Mouse (Mus musculus) heart, embryonic 13.5 days (tissue): ENCODE measurements around the gene Gkn3. TPM values are rescaled to one million over a fixed set of nuclear protein-coding genes. Genes with fewer than 3 reads are reported as not detected.
A peak's percentile ranks its signal among the peaks of the same experiment; 100 is the strongest.

Experiments
- ATAC-seq: fragments of 200-750 bp; cut with Nextera tagmentation; 2 replicates; pipeline ENCODE4 v1.8.0; 2017; ENCODE audit warnings: moderate TSS enrichment; ENCODE audit not compliant: insufficient number of reproducible peaks, low FRiP score, low TSS enrichment; ENCODE audit errors: extremely low read depth
- H3K27ac ChIP-seq: fragments of 300-500 bp; sonication (generic); replicated peaks from 2 replicates; pipeline ENCODE4 v1.5.1; 2015; ENCODE audit warnings: moderate library complexity, mild to moderate bottlenecking, inconsistent platforms
- H3K27me3 ChIP-seq: fragments of 300-500 bp; sonication (generic); replicated peaks from 2 replicates; pipeline ENCODE4 v1.6.1; 2015; ENCODE audit warnings: mild to moderate bottlenecking, inconsistent platforms
- H3K36me3 ChIP-seq: fragments of 300-500 bp; sonication (generic); 2 replicates; pipeline ENCODE4 v1.6.1; 2015; ENCODE audit warnings: mild to moderate bottlenecking, inconsistent platforms
- H3K4me1 ChIP-seq: fragments of 300-500 bp; sonication (generic); 2 replicates; pipeline ENCODE4 v1.6.1; 2015; ENCODE audit warnings: inconsistent platforms
- H3K4me2 ChIP-seq: fragments of 300-500 bp; sonication (generic); 2 replicates; pipeline ENCODE4 v1.6.1; 2015; ENCODE audit warnings: inconsistent platforms, mild to moderate bottlenecking, moderate library complexity
- H3K4me3 ChIP-seq: fragments of 300-500 bp; sonication (generic); 2 replicates; pipeline ENCODE4 v1.5.1; 2015; ENCODE audit warnings: moderate library complexity, mild to moderate bottlenecking, inconsistent platforms
- H3K9ac ChIP-seq: fragments of 300-500 bp; sonication (generic); 2 replicates; pipeline ENCODE4 v1.6.1; 2015; ENCODE audit warnings: inconsistent platforms, mild to moderate bottlenecking, moderate library complexity
- H3K9me3 ChIP-seq: fragments of 300-500 bp; sonication (generic); 2 replicates; pipeline ENCODE4 v1.6.1; 2016; ENCODE audit warnings: inconsistent platforms
- WGBS: fragments of 180-500 bp; shearing (Covaris S2); methylation state at CpG from one replicate; pipeline ENCODE4 v1.1.7; 2015; ENCODE audit warnings: mixed read lengths; 5-methylcytosine and 5-hydroxymethylcytosine counted together
- polyA plus RNA-seq: library from polyadenylated mRNA; unstranded; fragments of >200 nt; fragmentation: Nextera tagmentation; extraction: Ambion mirVana; gene quantifications from 2 replicates; pipeline ENCODE4 v1.2.1, GENCODE M21; 2015

Gene Gkn3
- polyA plus RNA-seq, 1 experiment from 2014 or later = 0.99 TPM

- Histone ChIP-seq H3K4me1 (peaks cover 34% of the 10 kb centered on the region), H3K9ac (peak overlapping the region; percentile 14; the same call in 1 of the 2 replicates), H3K27me3 (peaks cover 69% of the 10 kb centered on the region), H3K27ac (no peak overlapping the region), H3K4me3 (no peak overlapping the region), H3K4me2 (no peak overlapping the region), H3K9me3 (no peaks in the 10 kb centered on the region), H3K36me3 (no peaks in the 10 kb centered on the region)
- ATAC-seq = no peak
- 2% methylated on average over 5 of the region's 5 CpGs for WGBS
These were observed 10.4 kb upstream of the Gkn3 start for GRCm38 (mm10) chr6:87399137-87399536.

- WGBS = 69% methylated on average over 9 of the region's 9 CpGs
- no peaks in the 10 kb centered on the region for H3K36me3 ChIP-seq
- H3K9ac ChIP-seq = no peak overlapping the region
- ATAC-seq = no peak
- H3K4me3 ChIP-seq = no peak overlapping the region
- H3K4me2 ChIP-seq = no peak overlapping the region
- peaks cover 24% of the 10 kb centered on the region for H3K4me1 ChIP-seq
- peaks cover 94% of the 10 kb centered on the region for H3K27me3 ChIP-seq
- no peaks in the 10 kb centered on the region for H3K9me3 ChIP-seq
- H3K27ac ChIP-seq = no peak overlapping the region
These were observed 6.0 kb upstream of the Gkn3 start for GRCm38 (mm10) chr6:87394783-87395182.

- H3K27me3 ChIP-seq = peaks cover 96% of the 10 kb centered on the region
- no peak overlapping the region for H3K4me3 ChIP-seq
- H3K4me1 ChIP-seq = peaks cover 30% of the 10 kb centered on the region
- no peaks in the 10 kb centered on the region for H3K9me3 ChIP-seq
- H3K36me3 ChIP-seq = no peaks in the 10 kb centered on the region
- 67% methylated on average over 8 of the region's 8 CpGs for WGBS
- H3K27ac ChIP-seq = no peak overlapping the region
- H3K4me2 ChIP-seq = no peak overlapping the region
- no peak for ATAC-seq
- H3K9ac ChIP-seq = no peak overlapping the region
These were observed 4.9 kb upstream of the Gkn3 start for GRCm38 (mm10) chr6:87393466-87394205.

GRCm38 (mm10) chr6:87389455-87389989, 787 bp upstream of the Gkn3 start:
- H3K4me2 ChIP-seq = no peak overlapping the region
- no peak for ATAC-seq
- H3K4me1 ChIP-seq = peaks cover 38% of the 10 kb centered on the region
- H3K27ac ChIP-seq = no peak overlapping the region
- no peaks in the 10 kb centered on the region for H3K36me3 ChIP-seq
- H3K4me3 ChIP-seq = no peak overlapping the region
- no peaks in the 10 kb centered on the region for H3K9me3 ChIP-seq
- no peak overlapping the region for H3K9ac ChIP-seq
- 28% methylated on average over 5 of the region's 5 CpGs for WGBS
- peaks cover 94% of the 10 kb centered on the region for H3K27me3 ChIP-seq

GRCm38 (mm10) chr6:87386681-87387080, 2.1 kb downstream of the Gkn3 start:
- peaks cover 27% of the 10 kb centered on the region for H3K4me1 ChIP-seq
- peaks cover 93% of the 10 kb centered on the region for H3K27me3 ChIP-seq
- no peak overlapping the region for H3K4me2 ChIP-seq
- H3K4me3 ChIP-seq = no peak overlapping the region
- H3K9ac ChIP-seq = no peak overlapping the region
- 75% methylated on average over 10 of the region's 10 CpGs for WGBS
- H3K36me3 ChIP-seq = no peaks in the 10 kb centered on the region
- no peaks in the 10 kb centered on the region for H3K9me3 ChIP-seq
- no peak for ATAC-seq
- H3K27ac ChIP-seq = no peak overlapping the region

GRCm38 (mm10) chr6:87386203-87386602, 2.5 kb downstream of the Gkn3 start:
- ATAC-seq = no peak
- Histone ChIP-seq H3K27ac (no peak overlapping the region), H3K27me3 (peaks cover 93% of the 10 kb centered on the region), H3K4me2 (no peak overlapping the region), H3K9me3 (no peaks in the 10 kb centered on the region), H3K4me3 (no peak overlapping the region), H3K9ac (no peak overlapping the region), H3K36me3 (no peaks in the 10 kb centered on the region), H3K4me1 (peaks cover 27% of the 10 kb centered on the region)
- WGBS = 4% methylated on average over 7 of the region's 7 CpGs

GRCm38 (mm10) chr6:87384761-87385160, 4.0 kb downstream of the Gkn3 start:
- no peak overlapping the region for H3K27ac ChIP-seq
- H3K9me3 ChIP-seq = no peaks in the 10 kb centered on the region
- 38% methylated on average over 6 of the region's 6 CpGs for WGBS
- H3K36me3 ChIP-seq = no peaks in the 10 kb centered on the region
- peaks cover 26% of the 10 kb centered on the region for H3K4me1 ChIP-seq
- H3K27me3 ChIP-seq = peaks cover 93% of the 10 kb centered on the region
- 0 out of 2 replicates have a peak overlapping the region, but pooled peaks have one; percentile 40 for H3K4me3 ChIP-seq
- H3K9ac ChIP-seq = no peak overlapping the region
- peak overlapping the region; percentile 69 for H3K4me2 ChIP-seq
- no peak for ATAC-seq

GRCm38 (mm10) chr6:87383926-87384691, 4.6 kb downstream of the Gkn3 start:
- Histone ChIP-seq H3K4me2 (peak overlapping the region; percentile 69), H3K4me3 (peak overlapping the region; percentile 40), H3K27me3 (peaks cover 92% of the 10 kb centered on the region), H3K4me1 (peaks cover 20% of the 10 kb centered on the region), H3K9ac (peak overlapping the region; percentile 66; the same call in 1 of the 2 replicates), H3K36me3 (no peaks in the 10 kb centered on the region), H3K27ac (no peak overlapping the region), H3K9me3 (no peaks in the 10 kb centered on the region)
- 11% methylated on average over 24 of the region's 24 CpGs for WGBS
- no peak for ATAC-seq

- Histone ChIP-seq H3K27ac (no peak within 1 kb of the TSS), H3K27me3 (peaks cover 84% of the 10 kb centered on the region), H3K4me3 (no peak within 1 kb of the TSS), H3K36me3 (no peaks in the 10 kb centered on the region), H3K4me2 (no peak within 1 kb of the TSS), H3K4me1 (no peaks in the 10 kb centered on the region), H3K9ac (no peak within 1 kb of the TSS), H3K9me3 (no peaks in the 10 kb centered on the region)
- 79% methylated on average over 9 of the region's 9 CpGs for WGBS
- ATAC-seq = no peak
These were observed 15.7 kb downstream of the Gkn3 start, which contains the start of gene Gkn2 for GRCm38 (mm10) chr6:87373057-87373456. Gkn2 (plus strand) TSS chr6:87373357.

GRCm38 (mm10) chr6:87369223-87369622, 19.5 kb downstream of the Gkn3 start:
- H3K27ac ChIP-seq = no peak overlapping the region
- no peaks in the 10 kb centered on the region for H3K4me1 ChIP-seq
- no peaks in the 10 kb centered on the region for H3K36me3 ChIP-seq
- ATAC-seq = no peak
- WGBS = 68% methylated on average over 5 of the region's 5 CpGs
- peaks cover 62% of the 10 kb centered on the region for H3K27me3 ChIP-seq
- H3K4me2 ChIP-seq = no peak overlapping the region
- H3K9me3 ChIP-seq = no peaks in the 10 kb centered on the region
- no peak overlapping the region for H3K9ac ChIP-seq
- H3K4me3 ChIP-seq = no peak overlapping the region

GRCm38 (mm10) chr6:87354441-87354840, 34.3 kb downstream of the Gkn3 start:
- H3K27me3 ChIP-seq = peaks cover 21% of the 10 kb centered on the region
- H3K27ac ChIP-seq = no peak overlapping the region
- WGBS = 68% methylated on average over 5 of the region's 5 CpGs
- no peaks in the 10 kb centered on the region for H3K36me3 ChIP-seq
- no peaks in the 10 kb centered on the region for H3K4me1 ChIP-seq
- ATAC-seq = no peak
- H3K4me3 ChIP-seq = no peak overlapping the region
- no peak overlapping the region for H3K4me2 ChIP-seq
- H3K9ac ChIP-seq = no peak overlapping the region
- no peaks in the 10 kb centered on the region for H3K9me3 ChIP-seq
